Mouse (Mus musculus): ENCODE measurements around the gene Klrb1c. TPM values are rescaled to one million over a fixed set of nuclear protein-coding genes. Genes with fewer than 3 reads are reported as not detected.

Gene Klrb1c
- polyA plus RNA-seq, 1 experiment, result 8.5 TPM

DNA sequence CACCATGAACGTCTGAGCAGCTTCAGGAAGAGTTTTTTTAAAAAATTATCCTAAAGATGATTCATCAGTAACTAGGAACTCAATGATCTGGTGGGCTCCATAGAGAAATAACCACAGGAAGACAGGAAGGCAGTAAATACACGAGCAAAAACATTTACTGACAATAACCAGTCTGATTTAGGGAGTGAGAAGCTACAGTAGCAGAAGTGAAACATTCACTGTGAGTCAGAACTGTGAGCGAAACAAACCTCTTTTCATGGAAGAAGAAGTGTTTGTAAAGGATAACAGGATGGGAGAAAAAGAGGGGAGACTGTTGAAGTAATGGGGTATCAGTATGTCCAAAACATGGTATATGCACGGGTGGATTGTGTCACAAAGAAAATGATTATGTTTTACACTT lies 40.8 kb upstream of the Klrb1c start:
- WGBS, result 57% methylated on average over 4 of the region's 4 CpGs
- no peak for TF ChIP-seq CTCF (IDR thresholded peaks at IDR 0.05; ENCODE audit: extremely low read depth, insufficient read depth, insufficient read length, insufficient replicate concordance)
- TF ChIP-seq POLR2A (IDR thresholded peaks at IDR 0.05; ENCODE audit: low read depth, low read length), result no peak
- Histone ChIP-seq H3K27ac (ENCODE audit: insufficient read depth, low read length) (no peak overlapping the region), H3K4me3 (ENCODE audit: extremely low read depth, insufficient read depth, insufficient read length) (no peak overlapping the region), H3K4me1 (ENCODE audit: control insufficient read depth, insufficient read depth, insufficient read length) (peaks cover 3% of the 10 kb centered on the region; the same call in 1 of the 2 replicates), H3K36me3 (ENCODE audit: control insufficient read depth, insufficient read depth, low read length) (no peaks in the 10 kb centered on the region), H3K27me3 (ENCODE audit: control insufficient read depth, insufficient read depth, low read length) (no peaks in the 10 kb centered on the region)
- DNase-seq (ENCODE audit: low read depth in 1 of 2, low spot score in 2 of 2), result no peak

DNA sequence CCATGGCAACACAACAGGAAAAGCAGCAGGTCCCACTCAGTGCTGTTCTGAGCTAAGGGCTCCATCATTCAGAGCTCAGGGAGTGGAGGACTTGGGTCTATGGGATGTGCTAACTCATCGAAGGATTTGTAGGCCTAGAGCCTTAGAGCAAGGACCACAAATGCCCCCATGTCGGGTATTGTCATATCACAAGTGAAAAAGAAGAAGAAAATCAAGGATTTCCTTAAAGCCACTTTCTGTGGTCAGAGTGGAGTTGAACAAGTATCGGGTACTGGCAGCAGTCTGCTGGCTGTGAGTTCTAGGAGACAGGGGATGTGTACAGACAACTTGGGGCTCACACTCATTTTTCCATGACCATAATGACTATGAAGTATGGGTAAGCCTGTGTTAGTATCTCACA lies 37.8 kb upstream of the Klrb1c start:
- no peaks in the 10 kb centered on the region for H3K27me3 ChIP-seq (ENCODE audit: control insufficient read depth, insufficient read depth, low read length)
- no peaks in the 10 kb centered on the region for H3K36me3 ChIP-seq (ENCODE audit: control insufficient read depth, insufficient read depth, low read length)
- 50% methylated on average over 3 of the region's 3 CpGs for WGBS
- no peaks in the 10 kb centered on the region for H3K4me1 ChIP-seq (ENCODE audit: control insufficient read depth, insufficient read depth, insufficient read length)
- H3K27ac ChIP-seq (ENCODE audit: insufficient read depth, low read length), result no peak overlapping the region
- no peak overlapping the region for H3K4me3 ChIP-seq (ENCODE audit: extremely low read depth, insufficient read depth, insufficient read length)
- TF ChIP-seq CTCF (IDR thresholded peaks at IDR 0.05; ENCODE audit: extremely low read depth, insufficient read depth, insufficient read length, insufficient replicate concordance), result no peak
- TF ChIP-seq POLR2A (IDR thresholded peaks at IDR 0.05; ENCODE audit: low read depth, low read length), result no peak
- no peak for DNase-seq (ENCODE audit: low read depth in 1 of 2, low spot score in 2 of 2)

DNA sequence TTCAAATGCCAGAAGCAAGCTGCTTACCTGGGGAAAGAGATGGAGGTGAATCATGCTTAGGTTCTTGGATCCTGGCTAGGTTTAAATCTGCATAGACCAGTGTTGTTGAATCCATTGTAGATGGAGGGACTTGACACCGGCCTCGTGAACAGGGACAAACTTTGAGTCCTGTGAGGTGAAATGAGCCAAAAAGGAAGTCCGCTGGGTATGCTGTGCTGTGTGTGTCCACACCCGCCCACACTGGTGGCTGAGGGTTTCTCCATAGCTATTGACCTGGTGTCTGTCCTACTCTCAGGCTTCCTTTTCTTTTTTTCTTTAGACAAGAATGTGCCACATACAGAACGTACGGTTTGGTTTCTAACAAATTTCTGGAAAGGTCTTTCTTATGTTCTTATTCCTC lies 37.1 kb upstream of the Klrb1c start, which contains the start of the genes Gm44511 and Klrb1b:
Gm44511 (minus strand) TSS at position 184 of the 400 bp plus-strand sequence.
Klrb1b (minus strand) TSS at position 200 of the 400 bp plus-strand sequence.
- DNase-seq (ENCODE audit: low read depth in 1 of 2, low spot score in 2 of 2), result no peak
- 77% methylated on average over 6 of the region's 6 CpGs for WGBS
- Histone ChIP-seq H3K4me1 (ENCODE audit: control insufficient read depth, insufficient read depth, insufficient read length) (no peaks in the 10 kb centered on the region), H3K27me3 (ENCODE audit: control insufficient read depth, insufficient read depth, low read length) (no peaks in the 10 kb centered on the region), H3K27ac (ENCODE audit: insufficient read depth, low read length) (no peak within 1 kb of the TSS), H3K4me3 (ENCODE audit: extremely low read depth, insufficient read depth, insufficient read length) (no peak within 1 kb of the TSS), H3K36me3 (ENCODE audit: control insufficient read depth, insufficient read depth, low read length) (no peaks in the 10 kb centered on the region)
- no peak for TF ChIP-seq CTCF (IDR thresholded peaks at IDR 0.05; ENCODE audit: extremely low read depth, insufficient read depth, insufficient read length, insufficient replicate concordance)
- TF ChIP-seq POLR2A (IDR thresholded peaks at IDR 0.05; ENCODE audit: low read depth, low read length), result no peak

DNA sequence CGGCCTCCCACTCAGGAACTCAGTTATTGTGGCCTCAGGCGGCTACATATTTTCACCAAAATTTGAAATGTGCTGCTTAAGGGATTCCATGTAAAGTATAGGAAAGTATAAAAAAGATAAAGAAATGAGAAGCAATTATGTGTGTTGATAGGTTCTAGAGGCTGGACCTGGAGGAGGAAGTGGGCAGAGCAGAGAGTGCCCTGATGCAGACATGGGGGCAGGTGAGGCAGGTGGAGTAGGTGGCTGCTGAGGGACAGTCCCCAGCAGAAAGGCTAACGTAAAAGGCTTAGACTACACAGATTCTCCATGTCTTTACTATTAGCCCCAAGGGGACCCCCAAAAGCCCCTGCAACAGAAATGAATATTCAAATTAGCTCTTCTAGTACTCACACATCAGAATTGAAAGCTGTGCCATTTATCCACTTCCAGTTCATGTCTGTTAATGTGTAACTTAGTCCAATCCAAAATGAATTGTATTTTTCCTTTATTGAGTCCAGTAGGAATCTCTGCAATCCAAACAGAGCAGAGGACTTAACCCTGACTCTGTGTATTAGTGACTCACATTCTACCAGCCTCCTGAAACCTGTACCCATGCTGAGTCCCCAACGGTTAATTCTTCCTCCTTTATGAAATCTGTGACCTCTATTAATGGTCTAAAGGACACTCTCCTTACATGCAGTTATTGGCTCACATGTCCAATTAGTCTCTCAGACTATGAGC lies 29.2 kb upstream of the Klrb1c start:
- 83% methylated on average over 4 of the region's 4 CpGs for WGBS
- H3K4me1 ChIP-seq (ENCODE audit: control insufficient read depth, insufficient read depth, insufficient read length), result no peaks in the 10 kb centered on the region

DNA sequence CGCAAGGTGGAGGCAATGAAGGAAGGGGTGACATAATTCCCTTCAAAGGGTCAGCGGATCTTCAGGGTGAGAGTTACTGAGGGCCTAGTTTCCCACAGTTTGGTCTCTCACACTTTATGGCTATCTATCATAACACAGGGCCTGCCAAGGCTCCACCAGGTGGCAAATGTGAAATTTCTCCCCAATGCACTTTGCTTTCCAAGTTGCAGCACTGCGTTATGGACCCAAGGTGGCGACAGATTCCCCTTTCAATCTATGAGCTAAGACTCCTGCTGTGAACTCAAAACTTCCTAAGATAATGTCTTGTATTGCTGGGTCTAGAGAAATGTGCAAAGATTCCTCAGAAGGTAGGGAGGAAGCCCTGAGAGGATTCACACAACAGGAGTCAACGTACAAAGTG lies 19.5 kb upstream of the Klrb1c start:
- no peak overlapping the region for H3K4me3 ChIP-seq (ENCODE audit: extremely low read depth, insufficient read depth, insufficient read length)
- H3K4me1 ChIP-seq (ENCODE audit: control insufficient read depth, insufficient read depth, insufficient read length), result no peaks in the 10 kb centered on the region
- 70% methylated on average over 5 of the region's 5 CpGs for WGBS
- no peak overlapping the region for H3K27ac ChIP-seq (ENCODE audit: insufficient read depth, low read length)
- no peaks in the 10 kb centered on the region for H3K27me3 ChIP-seq (ENCODE audit: control insufficient read depth, insufficient read depth, low read length)
- TF ChIP-seq POLR2A (IDR thresholded peaks at IDR 0.05; ENCODE audit: low read depth, low read length) (no peak), CTCF (IDR thresholded peaks at IDR 0.05; ENCODE audit: extremely low read depth, insufficient read depth, insufficient read length, insufficient replicate concordance) (0 out of 2 replicates have a peak, but pooled peaks have one; percentile 35)
- peak; percentile 51 to 59 for DNase-seq (ENCODE audit: low read depth in 1 of 2, low spot score in 2 of 2)
- H3K36me3 ChIP-seq (ENCODE audit: control insufficient read depth, insufficient read depth, low read length), result no peaks in the 10 kb centered on the region

More for the DNA sequence above, 29.2 kb upstream of the Klrb1c start:
- Histone ChIP-seq H3K36me3 (ENCODE audit: control insufficient read depth, insufficient read depth, low read length) (no peaks in the 10 kb centered on the region), H3K27ac (ENCODE audit: insufficient read depth, low read length) (no peak overlapping the region), H3K27me3 (ENCODE audit: control insufficient read depth, insufficient read depth, low read length) (no peaks in the 10 kb centered on the region), H3K4me3 (ENCODE audit: extremely low read depth, insufficient read depth, insufficient read length) (no peak overlapping the region)
- TF ChIP-seq CTCF (IDR thresholded peaks at IDR 0.05; ENCODE audit: extremely low read depth, insufficient read depth, insufficient read length, insufficient replicate concordance) (no peak), POLR2A (IDR thresholded peaks at IDR 0.05; ENCODE audit: low read depth, low read length) (no peak)
- no peak for DNase-seq (ENCODE audit: low read depth in 1 of 2, low spot score in 2 of 2)

DNA sequence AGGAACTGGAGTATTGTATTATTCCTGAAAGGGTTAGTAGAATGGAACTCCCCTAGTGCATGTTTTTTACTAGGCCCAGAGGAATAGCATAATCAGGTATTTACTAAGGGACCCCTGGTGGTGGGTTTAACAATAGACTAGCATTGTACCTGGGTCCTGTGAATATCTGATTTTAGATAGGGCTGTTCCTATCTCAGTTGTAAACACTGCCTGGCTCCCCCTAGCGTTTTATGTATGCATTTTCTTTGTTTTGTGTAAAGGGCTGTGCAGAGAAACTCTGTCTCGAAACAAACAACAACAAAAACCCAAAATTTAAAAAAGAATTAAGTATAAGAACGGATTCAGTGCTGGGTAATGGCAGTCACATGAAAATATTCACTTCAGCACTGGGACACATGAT lies 18.0 kb upstream of the Klrb1c start:
- H3K27me3 ChIP-seq (ENCODE audit: control insufficient read depth, insufficient read depth, low read length), result no peaks in the 10 kb centered on the region
- WGBS, result 71% methylated on average over 3 of the region's 3 CpGs
- TF ChIP-seq CTCF (IDR thresholded peaks at IDR 0.05; ENCODE audit: extremely low read depth, insufficient read depth, insufficient read length, insufficient replicate concordance) (no peak), POLR2A (IDR thresholded peaks at IDR 0.05; ENCODE audit: low read depth, low read length) (no peak)
- no peaks in the 10 kb centered on the region for H3K36me3 ChIP-seq (ENCODE audit: control insufficient read depth, insufficient read depth, low read length)
- H3K4me3 ChIP-seq (ENCODE audit: extremely low read depth, insufficient read depth, insufficient read length), result no peak overlapping the region
- H3K27ac ChIP-seq (ENCODE audit: insufficient read depth, low read length), result no peak overlapping the region
- H3K4me1 ChIP-seq (ENCODE audit: control insufficient read depth, insufficient read depth, insufficient read length), result peaks cover 5% of the 10 kb centered on the region; the same call in 1 of the 2 replicates
- no peak for DNase-seq (ENCODE audit: low read depth in 1 of 2, low spot score in 2 of 2)
